Mouse (Mus musculus): ENCODE data around the gene Actr5.

Actr5 gene

GRCm38 (mm10) chr2:158624718-158625222, at the start of gene Actr5:
Actr5 (plus strand) TSS chr2:158624888.
- peak; percentile 85 for DNase-seq (ENCODE audit: low read depth)

DNA sequence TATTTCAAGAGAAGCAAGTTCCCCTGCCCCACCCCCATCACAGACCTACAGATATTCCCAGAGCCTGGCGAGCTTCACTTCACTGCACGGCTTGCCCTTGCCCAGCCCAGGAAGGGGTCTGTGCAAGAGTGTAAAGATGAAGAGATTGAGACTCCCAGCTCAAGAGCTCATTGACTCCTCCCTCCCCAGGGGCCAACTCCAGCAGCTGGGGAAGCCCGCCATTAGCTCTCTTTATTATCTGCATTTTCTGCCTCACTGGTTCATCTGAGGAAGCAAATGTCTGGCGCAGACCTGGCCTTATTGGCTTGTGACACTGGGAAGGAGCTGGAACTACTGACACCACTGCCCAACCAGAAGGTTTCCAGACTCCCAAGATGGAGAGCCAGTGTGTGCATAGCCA, 44.7 kb upstream of the Actr5 start:
- no peak for DNase-seq (ENCODE audit: low read depth)

DNA sequence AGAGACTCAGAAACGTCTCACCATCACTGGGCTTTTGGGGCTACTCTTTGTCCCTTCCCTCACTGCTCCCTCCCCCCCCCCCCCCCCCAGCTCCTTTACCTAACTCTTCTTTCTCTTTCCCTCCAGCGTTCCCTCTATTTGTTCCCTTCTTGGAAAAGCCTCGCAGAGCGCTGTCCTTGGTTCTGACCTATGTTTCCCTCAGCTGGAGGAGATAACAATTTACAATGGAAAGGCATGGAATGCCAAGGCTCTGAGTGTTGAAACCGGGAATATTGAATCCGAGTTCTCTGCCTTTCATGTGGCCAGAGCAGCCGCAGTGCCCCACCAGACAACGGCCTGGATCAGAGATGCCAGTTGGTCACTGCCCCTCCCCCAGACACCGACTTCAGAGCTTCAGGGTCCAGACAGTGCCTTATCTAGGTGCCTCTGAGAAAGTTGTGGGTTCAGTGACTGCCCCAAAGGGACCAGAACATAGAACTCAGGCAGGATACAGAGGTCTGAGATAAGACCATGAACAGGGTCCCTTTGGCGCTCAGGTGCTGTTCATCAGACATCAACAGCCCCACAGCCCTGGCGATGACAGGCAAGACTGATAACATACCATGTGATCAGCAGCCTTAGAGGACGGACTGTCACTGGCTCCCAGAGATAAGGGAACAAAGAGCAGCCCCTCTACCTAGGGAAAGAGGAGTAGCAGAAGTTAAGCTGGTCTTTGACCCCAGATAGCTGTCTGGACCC, 39.9 kb upstream of the Actr5 start:
- DNase-seq (ENCODE audit: low read depth), result peak; percentile 4

- no peak for DNase-seq (ENCODE audit: low read depth)
Measured at GRCm38 (mm10) chr2:158588524-158589271, 36.0 kb upstream of the Actr5 start.

DNA sequence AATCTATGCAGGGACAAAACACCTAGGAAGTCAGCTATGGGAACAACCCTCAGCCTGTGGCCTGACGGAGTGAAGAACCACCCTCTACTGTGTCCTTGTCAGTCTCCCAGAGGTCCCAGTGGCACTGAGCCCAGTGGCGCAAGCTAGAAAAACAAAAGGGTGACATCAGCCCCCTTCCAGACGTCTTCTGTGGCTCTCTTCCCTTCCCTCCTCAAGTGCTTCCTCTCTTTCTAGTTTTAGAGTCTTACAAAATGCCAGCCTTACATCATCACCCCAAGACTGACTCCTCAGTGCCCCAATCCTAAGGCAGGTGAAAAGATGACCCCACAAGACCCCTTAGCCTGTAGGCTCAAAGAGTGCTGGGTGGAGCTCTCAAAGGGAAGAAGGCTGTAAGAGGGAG, 34.2 kb upstream of the Actr5 start:
- no peak for DNase-seq (ENCODE audit: low read depth)

DNA sequence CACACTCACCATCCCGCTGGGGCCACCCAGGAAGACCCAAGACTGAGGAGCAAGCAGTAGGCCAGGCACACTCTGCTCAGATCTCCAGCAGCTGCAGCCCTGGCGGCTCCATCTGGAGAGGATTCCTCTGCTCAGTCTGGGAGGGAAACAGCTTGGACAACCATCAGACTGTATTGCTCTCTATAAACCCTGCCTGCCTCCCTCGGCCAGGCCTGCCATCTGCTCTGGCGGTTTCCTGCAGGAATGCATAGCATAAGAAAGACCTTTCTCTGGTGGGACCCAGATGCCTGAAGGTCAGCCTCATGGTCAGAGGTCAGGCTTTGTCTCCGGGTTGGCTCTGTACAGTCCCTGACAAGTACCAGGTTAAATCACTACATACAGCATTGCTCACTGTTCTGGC, 33.4 kb upstream of the Actr5 start:
- DNase-seq (ENCODE audit: low read depth), result no peak

GRCm38 (mm10) chr2:158593371-158593770, 31.3 kb upstream of the Actr5 start:
- DNase-seq (ENCODE audit: low read depth), result no peak

DNA sequence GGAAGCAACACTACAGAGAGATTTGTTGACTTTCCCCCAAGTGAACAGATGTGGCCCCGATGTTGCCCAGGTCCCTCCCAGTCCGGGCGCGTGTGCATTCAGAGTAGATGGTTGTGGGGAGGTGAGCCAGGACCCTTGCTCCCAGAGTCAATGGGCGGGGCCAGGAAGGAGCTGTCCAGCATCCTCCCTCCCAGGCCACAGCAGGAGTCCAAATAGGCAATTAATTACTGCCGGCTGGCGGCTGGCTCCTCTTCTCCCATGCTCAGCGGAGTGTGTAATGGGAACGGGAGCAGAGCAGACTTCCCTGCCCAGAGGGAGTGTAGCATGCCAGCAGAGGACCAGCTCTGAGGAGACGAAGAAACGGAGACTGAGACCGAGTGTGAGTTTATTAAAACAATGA, 29.6 kb upstream of the Actr5 start:
- DNase-seq (ENCODE audit: low read depth), result no peak

DNA sequence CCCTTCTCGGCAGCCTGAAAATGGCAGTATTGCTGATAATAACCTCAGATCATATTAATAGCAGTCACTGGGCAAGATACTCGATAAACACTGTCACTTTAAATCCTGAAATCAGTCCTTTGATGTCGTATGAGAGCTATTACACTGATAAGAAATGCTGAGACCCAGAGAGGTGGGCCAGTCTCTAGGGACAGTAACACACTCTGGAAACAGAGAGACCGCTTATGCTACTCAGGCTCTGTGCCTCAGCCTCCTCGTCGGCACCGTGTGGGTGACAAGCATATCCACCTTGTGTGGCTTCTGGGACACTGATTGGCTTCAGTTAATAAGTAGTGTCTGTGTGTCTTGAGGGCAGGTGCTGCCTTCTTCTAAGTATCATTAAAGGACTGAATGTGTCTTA, 29.1 kb upstream of the Actr5 start:
- DNase-seq (ENCODE audit: low read depth), result no peak

DNA sequence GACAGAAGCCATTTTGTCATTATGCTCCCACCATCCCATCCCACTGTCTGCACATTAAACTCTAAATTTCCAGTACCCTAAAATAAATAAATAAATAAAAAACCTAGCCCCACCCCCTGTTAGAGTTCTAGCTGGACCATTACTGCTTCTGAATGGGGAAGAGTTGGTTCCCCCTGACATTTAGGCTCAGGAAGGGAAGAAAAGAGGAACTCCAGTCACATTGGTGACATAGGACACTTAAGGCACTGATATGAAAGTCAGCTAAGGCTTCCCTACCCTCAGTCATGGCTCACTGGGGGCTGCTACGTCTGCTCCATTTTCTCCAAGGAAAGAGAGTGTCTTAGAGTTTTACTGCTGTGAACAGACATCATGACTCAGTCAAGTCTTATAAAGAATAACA, 27.9 kb upstream of the Actr5 start:
- no peak for DNase-seq (ENCODE audit: low read depth)

- no peak for DNase-seq (ENCODE audit: low read depth)
Measured at GRCm38 (mm10) chr2:158600517-158600916, 24.2 kb upstream of the Actr5 start.

DNA sequence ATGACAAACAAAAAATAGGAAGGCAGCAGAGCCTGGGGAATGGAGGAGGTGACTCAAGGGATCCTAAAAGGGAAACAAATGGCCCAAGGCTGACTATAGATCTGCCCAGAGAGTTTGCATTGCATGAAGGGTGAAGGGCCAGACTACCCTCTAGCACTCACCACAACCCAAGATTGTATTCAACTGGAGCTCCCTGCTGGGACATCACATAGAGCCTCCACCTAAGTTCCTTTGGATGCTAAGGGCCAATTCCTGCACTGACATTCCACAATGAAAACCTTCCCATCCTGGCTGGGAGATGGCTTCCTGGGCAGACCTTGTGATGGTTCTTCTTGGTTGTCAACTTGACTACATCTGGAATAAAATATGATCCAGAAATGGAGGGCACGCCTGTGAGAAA, 23.4 kb upstream of the Actr5 start:
- no peak for DNase-seq (ENCODE audit: low read depth)

DNA sequence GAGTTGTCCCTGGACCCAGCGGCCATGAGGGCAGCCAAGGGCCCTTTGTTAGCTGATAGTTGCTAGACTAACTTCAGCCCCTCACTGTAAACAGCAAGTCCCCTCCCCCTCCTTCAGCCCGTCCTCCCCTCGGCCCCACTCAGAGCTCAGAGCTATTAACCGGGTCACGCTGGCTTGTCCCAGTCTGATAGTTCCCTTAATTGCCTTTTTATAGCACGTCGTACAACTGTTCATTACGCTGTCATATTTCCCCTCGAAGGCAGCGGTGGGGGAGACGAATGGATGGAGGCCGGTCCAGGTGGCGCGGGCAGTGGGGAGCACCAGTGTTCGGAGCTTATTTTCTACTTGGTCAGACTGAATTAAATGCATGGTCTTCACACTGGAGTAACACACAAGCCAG, 22.0 kb upstream of the Actr5 start:
- no peak for DNase-seq (ENCODE audit: low read depth)

- DNase-seq (ENCODE audit: low read depth), result no peak
Measured at GRCm38 (mm10) chr2:158606511-158606964, 18.1 kb upstream of the Actr5 start.

DNA sequence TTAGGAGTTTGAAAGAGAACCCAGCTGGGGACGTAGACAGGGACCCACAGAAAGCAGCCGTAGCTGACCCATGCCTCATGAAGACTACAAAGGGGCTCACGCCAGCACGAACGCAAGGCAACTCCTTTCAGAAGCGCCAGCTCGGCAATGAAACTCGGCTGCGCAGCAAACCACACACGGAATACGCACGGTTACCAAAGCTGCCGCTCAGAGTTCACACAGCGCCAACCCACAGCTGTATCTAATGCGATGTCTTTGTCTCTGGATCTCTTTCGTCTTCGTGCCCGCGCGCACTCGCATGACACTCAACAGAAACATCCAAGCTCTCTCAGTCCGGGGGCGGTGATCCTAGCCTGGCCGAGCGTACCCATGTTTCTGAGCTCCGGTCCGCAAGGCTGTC, 15.0 kb upstream of the Actr5 start:
- no peak for DNase-seq (ENCODE audit: low read depth)

DNA sequence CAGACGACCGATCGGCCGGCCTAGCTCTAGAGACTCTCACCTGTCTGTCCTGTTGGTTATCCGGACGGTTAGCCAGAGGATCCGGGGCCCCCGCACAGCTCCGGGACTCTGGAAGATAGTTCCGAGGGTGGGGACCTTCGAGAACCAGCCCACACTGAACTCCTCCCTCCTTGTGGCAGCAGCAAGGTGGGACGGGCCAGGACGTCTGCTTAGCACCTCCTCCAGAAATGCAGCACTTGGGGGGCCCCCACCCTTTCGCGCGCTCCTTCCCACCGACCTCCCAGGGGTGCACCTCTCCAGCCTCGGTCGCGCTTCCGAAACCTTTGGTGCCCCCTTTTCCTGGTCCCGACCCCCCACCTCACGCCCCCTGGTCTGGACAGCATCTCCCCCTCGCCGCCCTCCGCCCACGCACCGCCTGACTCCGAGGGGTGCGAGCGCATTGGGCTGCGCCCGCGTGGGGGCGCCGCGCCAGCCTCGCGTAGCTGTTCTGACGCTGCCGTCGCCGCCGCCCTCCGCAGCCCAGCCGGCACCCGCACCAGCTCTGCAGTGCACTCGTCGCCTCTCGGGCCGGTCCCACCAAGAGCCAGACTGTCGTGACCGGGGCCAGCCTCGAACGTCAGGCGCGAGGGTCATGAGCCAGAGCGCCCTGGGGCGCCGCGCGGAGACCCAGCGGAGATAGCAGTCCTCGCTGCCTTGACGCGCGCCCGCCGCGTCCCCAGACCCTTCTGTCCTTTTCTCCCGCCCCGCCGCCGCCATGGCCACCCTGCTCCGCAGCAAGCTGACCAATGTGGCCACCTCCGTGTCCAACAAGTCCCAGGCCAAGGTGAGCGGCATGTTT, 14.0 kb upstream of the Actr5 start, which contains the start of gene Slc32a1:
Gene Slc32a1, plus strand, starts transcription at position 280 of the 838 bp plus-strand sequence.
- no peak for DNase-seq (ENCODE audit: low read depth)

GRCm38 (mm10) chr2:158611326-158611719, 13.4 kb upstream of the Actr5 start:
- no peak for DNase-seq (ENCODE audit: low read depth)

- no peak for DNase-seq (ENCODE audit: low read depth)
Measured at GRCm38 (mm10) chr2:158611726-158612670, 12.7 kb upstream of the Actr5 start.

GRCm38 (mm10) chr2:158612671-158613250, 11.9 kb upstream of the Actr5 start:
- no peak for DNase-seq (ENCODE audit: low read depth)

- no peak for DNase-seq (ENCODE audit: low read depth)
Measured at GRCm38 (mm10) chr2:158613541-158614417, 10.9 kb upstream of the Actr5 start.

All from fibroblast of lung, adult 2 months (primary cell).